Mouse (Mus musculus): ENCODE results near the gene Foxl1. TPM values are rescaled to one million over a fixed set of nuclear protein-coding genes. Genes with fewer than 3 reads are reported as not detected.

Gene Foxl1
- polyA plus RNA-seq, 1 experiment from 2014 or later = 0.36 TPM

- Histone ChIP-seq H3K27ac (no peak overlapping the region), H3K36me3 (replicated peaks) (no peaks in the 10 kb centered on the region), H3K9me3 (no peaks in the 10 kb centered on the region), H3K4me2 (no peak overlapping the region), H3K9ac (no peak overlapping the region), H3K4me3 (replicated peaks) (no peak overlapping the region), H3K4me1 (peaks cover 25% of the 10 kb centered on the region), H3K27me3 (peaks cover 99% of the 10 kb centered on the region)
- no peak for ATAC-seq (ENCODE audit: low FRiP score)
- 17% methylated on average over 3 of the region's 3 CpGs for WGBS
Observed at GRCm38 (mm10) chr8:121085561-121085960, 42.2 kb upstream of the Foxl1 start.

- no peaks in the 10 kb centered on the region for H3K36me3 ChIP-seq (replicated peaks)
- H3K27ac ChIP-seq = no peak overlapping the region
- H3K4me2 ChIP-seq = no peak overlapping the region
- H3K4me1 ChIP-seq = peaks cover 25% of the 10 kb centered on the region
- no peak for ATAC-seq (ENCODE audit: low FRiP score)
- no peak overlapping the region for H3K4me3 ChIP-seq (replicated peaks)
- 7% methylated on average over 19 of the region's 19 CpGs for WGBS
- H3K9ac ChIP-seq = no peak overlapping the region
- H3K9me3 ChIP-seq = no peaks in the 10 kb centered on the region
- H3K27me3 ChIP-seq = peaks cover 99% of the 10 kb centered on the region
Observed at GRCm38 (mm10) chr8:121086004-121086900, 41.5 kb upstream of the Foxl1 start.

GRCm38 (mm10) chr8:121088281-121088680, 39.5 kb upstream of the Foxl1 start:
- Histone ChIP-seq H3K4me3 (replicated peaks) (no peak overlapping the region), H3K27me3 (peaks cover 99% of the 10 kb centered on the region), H3K36me3 (replicated peaks) (no peaks in the 10 kb centered on the region), H3K27ac (no peak overlapping the region), H3K9ac (no peak overlapping the region), H3K4me2 (no peak overlapping the region), H3K4me1 (peaks cover 18% of the 10 kb centered on the region), H3K9me3 (no peaks in the 10 kb centered on the region)
- WGBS = 1% methylated on average over 8 of the region's 8 CpGs
- ATAC-seq (ENCODE audit: low FRiP score) = no peak

GRCm38 (mm10) chr8:121088871-121089630, 38.7 kb upstream of the Foxl1 start:
- Histone ChIP-seq H3K27me3 (peaks cover 99% of the 10 kb centered on the region), H3K4me2 (no peak overlapping the region), H3K9ac (no peak overlapping the region), H3K9me3 (no peaks in the 10 kb centered on the region), H3K4me1 (peaks cover 11% of the 10 kb centered on the region), H3K27ac (no peak overlapping the region), H3K36me3 (replicated peaks) (no peaks in the 10 kb centered on the region), H3K4me3 (replicated peaks) (no peak overlapping the region)
- ATAC-seq (ENCODE audit: low FRiP score) = no peak
- under 1% methylated on average over 40 of the region's 40 CpGs for WGBS

- no peaks in the 10 kb centered on the region for H3K36me3 ChIP-seq (replicated peaks)
- no peaks in the 10 kb centered on the region for H3K9me3 ChIP-seq
- no peak overlapping the region for H3K27ac ChIP-seq
- H3K4me1 ChIP-seq = peaks cover 3% of the 10 kb centered on the region
- no peak for ATAC-seq (ENCODE audit: low FRiP score)
- H3K27me3 ChIP-seq = peaks cover 96% of the 10 kb centered on the region
- 2% methylated on average over 32 of the region's 32 CpGs for WGBS
- H3K4me3 ChIP-seq (replicated peaks) = no peak overlapping the region
- H3K9ac ChIP-seq = no peak overlapping the region
- H3K4me2 ChIP-seq = no peak overlapping the region
Observed at GRCm38 (mm10) chr8:121089631-121090380, 37.9 kb upstream of the Foxl1 start.

- Histone ChIP-seq H3K36me3 (replicated peaks) (no peaks in the 10 kb centered on the region), H3K4me3 (replicated peaks) (no peak overlapping the region), H3K9ac (no peak overlapping the region), H3K27ac (no peak overlapping the region), H3K9me3 (no peaks in the 10 kb centered on the region), H3K4me1 (no peaks in the 10 kb centered on the region; the same call in 1 of the 2 replicates), H3K4me2 (no peak overlapping the region), H3K27me3 (peaks cover 87% of the 10 kb centered on the region)
- no peak for ATAC-seq (ENCODE audit: low FRiP score)
- WGBS = 0% methylated on average over 1 of the region's 1 CpGs
Observed at GRCm38 (mm10) chr8:121090716-121091115, 37.0 kb upstream of the Foxl1 start.

GRCm38 (mm10) chr8:121092141-121092540, 35.6 kb upstream of the Foxl1 start:
- H3K4me2 ChIP-seq = no peak overlapping the region

GRCm38 (mm10) chr8:121092627-121093026, 35.1 kb upstream of the Foxl1 start:
- H3K4me2 ChIP-seq = no peak overlapping the region
- no peaks in the 10 kb centered on the region for H3K9me3 ChIP-seq
- H3K9ac ChIP-seq = no peak overlapping the region
- 4% methylated on average over 16 of the region's 16 CpGs for WGBS
- no peak overlapping the region for H3K27ac ChIP-seq
- H3K27me3 ChIP-seq = peaks cover 68% of the 10 kb centered on the region
- H3K4me1 ChIP-seq = no peaks in the 10 kb centered on the region; the same call in 1 of the 2 replicates
- H3K36me3 ChIP-seq (replicated peaks) = peaks cover 16% of the 10 kb centered on the region
- ATAC-seq (ENCODE audit: low FRiP score) = peak; percentile 45
- no peak overlapping the region for H3K4me3 ChIP-seq (replicated peaks)

More at GRCm38 (mm10) chr8:121092141-121092540, 35.6 kb upstream of the Foxl1 start:
- Histone ChIP-seq H3K27ac (no peak overlapping the region), H3K4me1 (no peaks in the 10 kb centered on the region; the same call in 1 of the 2 replicates), H3K27me3 (peaks cover 72% of the 10 kb centered on the region), H3K9ac (no peak overlapping the region), H3K4me3 (replicated peaks) (no peak overlapping the region), H3K9me3 (no peaks in the 10 kb centered on the region), H3K36me3 (replicated peaks) (peaks cover 11% of the 10 kb centered on the region)
- WGBS = 30% methylated on average over 6 of the region's 6 CpGs
- peak; percentile 30; the same call in 1 of the 2 replicates for ATAC-seq (ENCODE audit: low FRiP score)

GRCm38 (mm10) chr8:121093496-121093895, 34.2 kb upstream of the Foxl1 start:
- Histone ChIP-seq H3K27ac (no peak overlapping the region), H3K4me2 (no peak overlapping the region), H3K36me3 (replicated peaks) (peaks cover 24% of the 10 kb centered on the region), H3K27me3 (peaks cover 60% of the 10 kb centered on the region), H3K9ac (no peak overlapping the region), H3K4me1 (no peaks in the 10 kb centered on the region; the same call in 1 of the 2 replicates), H3K9me3 (no peaks in the 10 kb centered on the region), H3K4me3 (replicated peaks) (no peak overlapping the region)
- WGBS = 68% methylated on average over 6 of the region's 6 CpGs
- no peak for ATAC-seq (ENCODE audit: low FRiP score)

- Histone ChIP-seq H3K9me3 (no peaks in the 10 kb centered on the region), H3K27ac (no peak overlapping the region), H3K9ac (no peak overlapping the region), H3K4me3 (replicated peaks) (no peak overlapping the region), H3K27me3 (no peaks in the 10 kb centered on the region), H3K4me2 (no peak overlapping the region), H3K36me3 (replicated peaks) (peaks cover 57% of the 10 kb centered on the region), H3K4me1 (peaks cover 15% of the 10 kb centered on the region)
- ATAC-seq (ENCODE audit: low FRiP score) = peak; percentile 33; the same call in 1 of the 2 replicates
- 47% methylated on average over 17 of the region's 17 CpGs for WGBS
Observed at GRCm38 (mm10) chr8:121104049-121104818, 23.5 kb upstream of the Foxl1 start.
